Mouse (Mus musculus): ENCODE results near the gene Hesx1.

GRCm38 (mm10) chr14:27029771-27030173, 35.6 kb downstream of the Hesx1 start:
- TF ChIP-seq USF1 (IDR thresholded peaks at IDR 0.05; ENCODE audit: low read depth) (no peak), CTCF (IDR thresholded peaks at IDR 0.05; ENCODE audit: control insufficient read depth, insufficient read depth, insufficient read length) (peak; percentile 49), MYOG (IDR thresholded peaks at IDR 0.05; ENCODE audit: control insufficient read depth, extremely low read depth, insufficient read length) (no peak), MYOD1 (IDR thresholded peaks at IDR 0.05; ENCODE audit: control insufficient read depth, insufficient read length, low read depth) (no peak), FOSL1 (IDR thresholded peaks at IDR 0.05; ENCODE audit: insufficient read depth, low read length, poor library complexity, severe bottlenecking) (no peak), MAX (IDR thresholded peaks at IDR 0.05) (no peak)
